Mouse (Mus musculus): ENCODE measurements around the gene Dad1.
A peak's percentile ranks its signal among the peaks of the same experiment; 100 is the strongest.
"Not testable (repeated sequence)": the region's sequence is repeated elsewhere in the genome, so short reads cannot be mapped to it uniquely, and the experiment has no call there.

The Dad1 gene

DNA sequence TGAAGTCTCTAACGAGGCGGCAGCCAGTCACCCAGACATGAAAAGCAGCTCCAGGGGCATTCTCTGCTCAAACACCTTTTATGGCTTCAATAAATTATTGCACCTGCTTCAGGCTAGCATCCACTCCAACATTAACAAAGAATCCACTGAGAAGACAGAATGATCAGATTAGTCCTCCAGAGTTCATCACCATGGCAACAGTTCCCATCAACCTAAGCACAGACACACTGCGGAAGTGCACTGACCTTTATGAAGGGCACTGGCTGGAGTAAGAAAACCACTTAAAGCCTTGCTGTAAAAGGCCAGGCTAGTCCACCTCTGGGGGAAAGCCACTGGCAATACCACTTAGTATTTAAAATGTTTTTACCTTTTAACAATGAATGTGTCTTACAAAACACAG, 9.7 kb downstream of the Dad1 start:
- DNase-seq, result no peak

DNA sequence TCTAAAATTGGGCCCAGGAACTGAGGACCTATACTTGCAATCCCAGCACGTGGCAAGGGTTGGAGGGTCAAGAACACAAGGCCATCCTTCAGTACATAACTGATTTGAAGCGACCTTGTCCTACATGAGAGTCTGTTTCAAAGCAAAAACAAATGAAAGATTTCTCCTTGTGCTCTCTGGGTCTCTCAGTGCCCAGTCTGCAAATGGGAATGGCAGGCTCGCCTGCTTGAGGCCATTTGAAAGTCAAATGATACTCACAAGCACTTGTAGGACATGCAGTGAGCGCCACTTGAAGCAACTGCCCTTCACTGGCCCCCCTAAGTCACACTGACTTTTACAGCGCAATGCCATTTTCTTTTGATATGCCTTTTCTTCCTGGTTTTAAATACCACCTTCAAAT, 13.4 kb downstream of the Dad1 start:
- DNase-seq, result no peak

GRCm38 (mm10) chr14:54239002-54239736, 14.7 kb downstream of the Dad1 start:
- peak; percentile 94 for DNase-seq

DNA sequence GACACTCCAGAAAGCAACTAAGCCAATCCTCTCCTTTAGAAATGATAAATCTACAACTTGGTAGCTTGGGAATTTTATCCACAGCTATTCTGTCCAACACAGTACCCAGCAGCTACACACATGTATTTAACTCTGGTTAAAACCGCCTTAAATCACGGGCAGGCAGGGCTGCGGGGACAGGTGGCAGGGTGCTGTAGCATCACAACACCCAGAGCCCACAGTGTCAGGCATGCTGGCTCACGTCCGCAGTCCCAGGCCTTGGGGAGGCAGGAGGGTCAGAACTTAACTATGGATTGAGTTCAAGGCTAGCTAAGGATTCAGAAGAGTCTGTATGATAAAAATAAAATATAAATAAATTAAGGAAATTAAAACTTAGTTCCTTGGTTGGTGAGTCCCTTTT, 17.0 kb downstream of the Dad1 start:
- no peak for DNase-seq

- DNase-seq, result no peak
These were observed 17.9 kb downstream of the Dad1 start for GRCm38 (mm10) chr14:54235825-54236540.

- DNase-seq, result no peak
These were observed 19.5 kb downstream of the Dad1 start for GRCm38 (mm10) chr14:54234231-54235040.

DNA sequence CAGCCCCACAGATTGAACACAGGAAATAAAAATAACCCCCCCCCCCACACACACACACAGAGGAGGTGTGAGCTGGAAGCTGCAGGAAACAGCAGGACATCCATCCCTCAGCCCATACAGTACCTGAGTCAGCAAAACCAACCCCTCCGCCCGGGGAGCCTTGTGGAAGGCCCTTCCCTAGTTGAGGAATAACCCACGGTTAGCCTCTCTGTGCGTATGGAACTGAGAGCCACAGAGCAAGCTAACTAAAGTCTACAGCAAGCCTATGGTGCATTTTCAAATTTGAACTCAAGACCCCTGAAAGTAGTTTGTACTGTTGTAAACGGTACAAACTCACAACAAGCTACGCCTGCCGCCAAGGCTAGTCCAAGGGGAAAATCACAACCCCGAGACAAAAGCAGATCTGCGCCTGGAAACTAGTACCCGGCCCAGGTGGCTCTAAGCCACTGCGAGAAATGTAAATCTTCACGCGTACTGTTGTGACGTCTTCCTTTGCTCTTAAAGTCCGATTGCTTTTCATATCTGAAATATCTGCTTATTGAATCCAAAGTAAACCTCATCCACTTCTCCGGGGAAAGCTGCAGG, 20.3 kb downstream of the Dad1 start:
- DNase-seq, result no peak

GRCm38 (mm10) chr14:54232811-54233558, 20.9 kb downstream of the Dad1 start:
- peak; percentile 74 for DNase-seq

DNA sequence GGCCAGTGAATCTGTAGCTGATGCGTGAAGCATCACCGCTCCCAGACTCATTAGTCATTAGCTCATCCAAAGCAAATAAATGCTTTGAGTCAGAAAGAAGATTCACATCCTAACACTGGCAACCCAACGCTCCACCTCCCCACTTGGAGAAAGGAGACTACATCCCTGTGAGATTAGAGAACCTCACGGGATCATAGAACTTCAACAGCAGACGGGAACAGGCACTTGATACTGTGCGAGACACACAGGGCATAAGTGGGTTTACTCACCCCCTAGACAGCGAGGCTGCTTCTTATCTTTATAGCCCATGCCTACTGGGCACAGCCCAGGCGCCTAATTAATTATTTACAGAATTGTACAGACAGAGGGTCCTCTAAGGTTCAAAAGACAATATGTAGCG, 21.8 kb downstream of the Dad1 start:
- no peak for DNase-seq

DNA sequence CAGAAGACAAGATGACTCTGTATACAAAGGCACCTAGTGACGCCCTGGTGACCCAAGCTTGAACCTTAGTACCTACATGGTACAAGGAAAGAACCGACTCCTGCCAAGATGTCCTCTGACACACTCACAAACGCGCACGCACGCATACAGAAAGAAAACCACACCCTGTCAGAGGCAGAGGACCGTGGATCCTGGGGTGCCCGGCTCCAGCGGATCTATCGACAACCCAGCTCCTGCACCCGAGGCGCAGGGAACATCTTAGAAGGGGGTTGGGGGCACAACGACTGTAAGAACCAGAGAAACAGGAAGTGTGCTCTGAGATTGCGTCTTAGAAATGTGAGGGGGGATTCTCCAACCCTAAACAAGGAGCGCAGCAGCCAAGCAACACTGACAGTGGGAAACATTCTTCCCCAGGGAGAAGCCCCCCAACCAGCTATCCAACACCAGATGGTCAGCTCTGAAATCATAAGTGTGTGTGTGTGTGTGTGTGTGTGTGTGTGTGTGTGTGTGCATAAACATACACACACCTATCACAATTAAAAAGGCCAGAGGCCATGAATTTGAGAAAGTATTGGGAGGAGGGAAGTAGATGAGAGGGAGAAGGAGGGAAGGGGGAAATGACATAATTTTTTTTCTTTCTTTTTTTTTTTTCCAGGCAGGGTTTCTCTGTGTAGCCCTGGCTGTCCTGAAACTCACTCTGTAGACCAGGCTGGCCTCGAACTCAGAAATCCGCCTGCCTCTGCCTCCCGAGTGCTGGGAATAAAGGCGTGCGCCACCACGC, 22.5 kb downstream of the Dad1 start:
- DNase-seq, result no peak

- DNase-seq, result no peak
These were observed 23.2 kb downstream of the Dad1 start for GRCm38 (mm10) chr14:54230638-54231150.

GRCm38 (mm10) chr14:54229849-54230248, 24.1 kb downstream of the Dad1 start:
- not testable (repeated sequence) for DNase-seq

GRCm38 (mm10) chr14:54228933-54229713, 24.8 kb downstream of the Dad1 start:
- no peak for DNase-seq

DNA sequence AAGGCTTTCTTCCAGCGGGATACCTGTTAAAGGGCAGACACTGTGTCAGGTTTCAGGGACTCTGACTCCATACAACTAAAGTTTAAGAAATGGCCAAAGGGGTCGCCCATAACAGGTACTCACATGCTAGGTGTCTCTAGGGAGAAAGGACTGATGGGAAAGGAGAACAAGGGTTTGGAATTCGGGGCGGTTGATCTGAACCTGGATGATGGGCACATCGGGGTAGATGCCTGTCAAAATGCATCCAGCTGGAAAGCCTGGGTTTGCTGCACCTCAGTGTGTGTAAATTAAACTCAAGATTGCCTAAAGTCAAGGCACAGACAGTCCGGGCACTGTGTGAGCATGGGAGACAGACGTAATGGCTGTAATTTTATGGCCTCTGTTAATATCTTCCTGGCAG, 25.4 kb downstream of the Dad1 start:
- no peak for DNase-seq

GRCm38 (mm10) chr14:54227911-54228451, 25.9 kb downstream of the Dad1 start:
- peak; percentile 80 for DNase-seq

GRCm38 (mm10) chr14:54226911-54227811, 26.7 kb downstream of the Dad1 start:
- DNase-seq, result peak; percentile 78

GRCm38 (mm10) chr14:54225725-54226124, 28.2 kb downstream of the Dad1 start:
- no peak for DNase-seq

- DNase-seq, result no peak
These were observed 29.1 kb downstream of the Dad1 start for GRCm38 (mm10) chr14:54224484-54225467.

Data from kidney, postnatal 10 days (tissue).